Mouse (Mus musculus) heart, postnatal 25 days (tissue): ENCODE measurements at regions not wholly inside any gene's neighbourhood (a gene's known extent, or its start where the extent isn't known, plus 50 kb on each side); places are given as distances from the start of the nearest gene placed in this dataset.
A peak's percentile ranks its signal among the peaks of the same experiment; 100 is the strongest.

Experiments used
- DNase-seq: peaks from one replicate; pipeline ENCODE4 v3.0.0; 2022; ENCODE audit warnings: low spot score
- intact Hi-C: fragments of 180-260 bp; cut with DNase I; formaldehyde crosslinking; loops from one replicate; pipeline ENCODE4 v1.15.1; 2025

- no peak for DNase-seq
- intact Hi-C loops: no loop called here
Measured at GRCm38 (mm10) chr13:115171347-115172062, 69.7 kb upstream of the Itga1 start.

GRCm38 (mm10) chr13:115165981-115166380 is 64.2 kb upstream of the Itga1 start:
- DNase-seq: no peak
- intact Hi-C loops: no loop called here

GRCm38 (mm10) chr13:115162689-115163413 is 61.1 kb upstream of the Itga1 start:
- intact Hi-C loops: no loop called here
- DNase-seq: no peak

GRCm38 (mm10) chr13:115159386-115159785 is 57.6 kb upstream of the Itga1 start:
- intact Hi-C loops: loop anchor here (5.0 kb wide), 1 partner anchor 37 kb away; no protein-coding TSS in a partner anchor
- peak; percentile 2 for DNase-seq
